Mouse (Mus musculus): Measurements from ENCODE around the gene Ccdc3. TPM values are rescaled to one million over a fixed set of nuclear protein-coding genes. Genes with fewer than 3 reads are reported as not detected.

Ccdc3 gene
- polyA plus RNA-seq, 1 experiment = not detected

GRCm38 (mm10) chr2:5174716-5175115, 37.1 kb downstream of the Ccdc3 start:
- H3K4me1 ChIP-seq = no peaks in the 10 kb centered on the region
- no peaks in the 10 kb centered on the region for H3K27me3 ChIP-seq (replicated peaks)
- no peak overlapping the region for H3K4me3 ChIP-seq (replicated peaks)
- TF ChIP-seq FLI1 (IDR thresholded peaks at IDR 0.05; ENCODE audit: low read length) (no peak), GATA1 (IDR thresholded peaks at IDR 0.05; ENCODE audit: borderline replicate concordance, low read length) (no peak)
- no peaks in the 10 kb centered on the region for H3K9me3 ChIP-seq
- no peaks in the 10 kb centered on the region for H3K36me3 ChIP-seq (replicated peaks; ENCODE audit: low read length)

- H3K9me3 ChIP-seq = no peaks in the 10 kb centered on the region
- no peaks in the 10 kb centered on the region for H3K4me1 ChIP-seq
- H3K4me3 ChIP-seq (replicated peaks) = no peak overlapping the region
- TF ChIP-seq FLI1 (IDR thresholded peaks at IDR 0.05; ENCODE audit: low read length) (no peak), GATA1 (IDR thresholded peaks at IDR 0.05; ENCODE audit: borderline replicate concordance, low read length) (no peak)
- no peaks in the 10 kb centered on the region for H3K36me3 ChIP-seq (replicated peaks; ENCODE audit: low read length)
- H3K27me3 ChIP-seq (replicated peaks) = no peaks in the 10 kb centered on the region
Measured at GRCm38 (mm10) chr2:5181462-5182443, 44.2 kb downstream of the Ccdc3 start.

GRCm38 (mm10) chr2:5184166-5184565, 46.6 kb downstream of the Ccdc3 start:
- Histone ChIP-seq H3K9me3 (no peaks in the 10 kb centered on the region), H3K4me3 (replicated peaks) (no peak overlapping the region), H3K36me3 (replicated peaks; ENCODE audit: low read length) (no peaks in the 10 kb centered on the region), H3K4me1 (no peaks in the 10 kb centered on the region), H3K27me3 (replicated peaks) (no peaks in the 10 kb centered on the region)
- TF ChIP-seq GATA1 (IDR thresholded peaks at IDR 0.05; ENCODE audit: borderline replicate concordance, low read length) (no peak), FLI1 (IDR thresholded peaks at IDR 0.05; ENCODE audit: low read length) (no peak)

GRCm38 (mm10) chr2:5185631-5186030, 48.1 kb downstream of the Ccdc3 start:
- no peaks in the 10 kb centered on the region for H3K36me3 ChIP-seq (replicated peaks; ENCODE audit: low read length)
- H3K27me3 ChIP-seq (replicated peaks) = no peaks in the 10 kb centered on the region
- no peak for TF ChIP-seq GATA1 (IDR thresholded peaks at IDR 0.05; ENCODE audit: borderline replicate concordance, low read length)
- TF ChIP-seq FLI1 (IDR thresholded peaks at IDR 0.05; ENCODE audit: low read length) = no peak
- no peaks in the 10 kb centered on the region for H3K9me3 ChIP-seq
- no peak overlapping the region for H3K4me3 ChIP-seq (replicated peaks)
- no peaks in the 10 kb centered on the region for H3K4me1 ChIP-seq

- Histone ChIP-seq H3K36me3 (replicated peaks; ENCODE audit: low read length) (no peaks in the 10 kb centered on the region), H3K27me3 (replicated peaks) (peaks cover 2% of the 10 kb centered on the region), H3K4me3 (replicated peaks) (no peak overlapping the region), H3K4me1 (no peaks in the 10 kb centered on the region), H3K9me3 (no peaks in the 10 kb centered on the region)
- no peak for TF ChIP-seq GATA1 (IDR thresholded peaks at IDR 0.05; ENCODE audit: borderline replicate concordance, low read length)
- TF ChIP-seq FLI1 (IDR thresholded peaks at IDR 0.05; ENCODE audit: low read length) = no peak
Measured at GRCm38 (mm10) chr2:5192156-5192555, 54.6 kb downstream of the Ccdc3 start.

GRCm38 (mm10) chr2:5193071-5193470, 55.5 kb downstream of the Ccdc3 start:
- peaks cover 2% of the 10 kb centered on the region for H3K27me3 ChIP-seq (replicated peaks)
- no peaks in the 10 kb centered on the region for H3K36me3 ChIP-seq (replicated peaks; ENCODE audit: low read length)
- no peaks in the 10 kb centered on the region for H3K4me1 ChIP-seq
- no peak overlapping the region for H3K4me3 ChIP-seq (replicated peaks)
- no peak for TF ChIP-seq GATA1 (IDR thresholded peaks at IDR 0.05; ENCODE audit: borderline replicate concordance, low read length)
- no peak for TF ChIP-seq FLI1 (IDR thresholded peaks at IDR 0.05; ENCODE audit: low read length)
- no peaks in the 10 kb centered on the region for H3K9me3 ChIP-seq

- Histone ChIP-seq H3K36me3 (replicated peaks; ENCODE audit: low read length) (no peaks in the 10 kb centered on the region), H3K4me1 (no peaks in the 10 kb centered on the region), H3K27me3 (replicated peaks) (peaks cover 2% of the 10 kb centered on the region), H3K4me3 (replicated peaks) (no peak overlapping the region), H3K9me3 (no peaks in the 10 kb centered on the region)
- no peak for TF ChIP-seq GATA1 (IDR thresholded peaks at IDR 0.05; ENCODE audit: borderline replicate concordance, low read length)
- no peak for TF ChIP-seq FLI1 (IDR thresholded peaks at IDR 0.05; ENCODE audit: low read length)
Measured at GRCm38 (mm10) chr2:5194701-5195215, 57.2 kb downstream of the Ccdc3 start.

- Histone ChIP-seq H3K36me3 (replicated peaks; ENCODE audit: low read length) (no peaks in the 10 kb centered on the region), H3K4me1 (no peaks in the 10 kb centered on the region), H3K9me3 (no peaks in the 10 kb centered on the region), H3K27me3 (replicated peaks) (no peaks in the 10 kb centered on the region), H3K4me3 (replicated peaks) (no peak overlapping the region)
- TF ChIP-seq FLI1 (IDR thresholded peaks at IDR 0.05; ENCODE audit: low read length) = no peak
- no peak for TF ChIP-seq GATA1 (IDR thresholded peaks at IDR 0.05; ENCODE audit: borderline replicate concordance, low read length)
Measured at GRCm38 (mm10) chr2:5197486-5197885, 59.9 kb downstream of the Ccdc3 start.

GRCm38 (mm10) chr2:5199289-5199688, 61.7 kb downstream of the Ccdc3 start:
- no peaks in the 10 kb centered on the region for H3K9me3 ChIP-seq
- no peak for TF ChIP-seq GATA1 (IDR thresholded peaks at IDR 0.05; ENCODE audit: borderline replicate concordance, low read length)
- TF ChIP-seq FLI1 (IDR thresholded peaks at IDR 0.05; ENCODE audit: low read length) = no peak
- no peaks in the 10 kb centered on the region for H3K27me3 ChIP-seq (replicated peaks)
- no peaks in the 10 kb centered on the region for H3K36me3 ChIP-seq (replicated peaks; ENCODE audit: low read length)
- H3K4me3 ChIP-seq (replicated peaks) = no peak overlapping the region
- no peaks in the 10 kb centered on the region for H3K4me1 ChIP-seq

GRCm38 (mm10) chr2:5200817-5201364, 63.3 kb downstream of the Ccdc3 start:
- Histone ChIP-seq H3K4me3 (replicated peaks) (no peak overlapping the region), H3K36me3 (replicated peaks; ENCODE audit: low read length) (no peaks in the 10 kb centered on the region), H3K9me3 (no peaks in the 10 kb centered on the region), H3K4me1 (no peaks in the 10 kb centered on the region), H3K27me3 (replicated peaks) (no peaks in the 10 kb centered on the region)
- TF ChIP-seq FLI1 (IDR thresholded peaks at IDR 0.05; ENCODE audit: low read length) (no peak), GATA1 (IDR thresholded peaks at IDR 0.05; ENCODE audit: borderline replicate concordance, low read length) (no peak)
